Mouse (Mus musculus): ENCODE measurements around the gene Plek. TPM values are rescaled to one million over a fixed set of nuclear protein-coding genes. Genes with fewer than 3 reads are reported as not detected.
"Not testable (repeated sequence)": the region's sequence is repeated elsewhere in the genome, so short reads cannot be mapped to it uniquely, and the experiment has no call there.

The Plek gene
- polyA plus RNA-seq (2015; fragmentation: Nextera tagmentation; extraction: Ambion mirVana) = 4.0 and 4.1 TPM in 2 replicates

DNA sequence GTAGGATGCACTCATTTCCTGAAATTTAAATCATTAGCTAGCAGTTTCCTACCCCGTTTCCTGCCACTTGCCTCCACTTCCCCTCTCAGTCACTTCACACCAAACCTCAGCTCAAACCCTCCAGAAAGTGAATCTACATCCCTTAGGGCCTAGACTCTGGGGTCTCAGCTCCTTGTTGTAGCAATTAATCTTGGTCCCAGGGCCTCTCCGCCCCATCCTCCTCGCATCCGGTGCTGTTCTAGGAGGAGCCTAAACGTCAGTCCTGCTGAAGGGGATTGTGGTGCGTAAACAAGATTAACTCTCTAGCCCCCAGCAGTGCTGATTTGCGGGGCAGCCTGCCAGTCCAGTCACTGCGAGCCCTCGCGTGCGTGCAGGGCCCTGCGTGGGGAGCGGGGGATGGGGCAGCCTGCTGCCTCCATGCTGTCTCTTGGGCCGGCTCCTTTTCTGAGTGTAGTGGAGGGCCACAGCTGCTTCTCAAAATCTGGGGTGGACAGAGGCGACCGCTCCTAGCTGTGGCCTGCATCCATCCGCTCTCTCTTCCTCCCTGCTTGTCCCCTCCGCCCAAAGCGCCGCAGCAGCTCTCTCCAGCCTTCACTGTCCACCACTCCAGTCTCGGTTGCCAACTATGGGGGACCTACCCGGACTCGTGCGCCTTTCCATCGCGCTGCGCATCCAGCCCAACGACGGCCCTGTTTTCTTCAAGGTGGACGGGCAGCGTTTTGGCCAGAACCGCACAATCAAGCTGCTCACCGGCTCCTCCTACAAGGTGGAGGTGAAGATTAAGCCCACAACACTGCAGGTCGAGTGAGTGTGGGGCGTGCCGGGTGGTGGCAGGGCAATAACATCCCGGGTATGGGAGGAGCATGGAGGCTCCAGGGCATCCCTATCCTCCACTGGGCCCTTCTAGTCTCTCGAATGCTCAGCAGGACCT lies at the start of gene Plek, which contains the start of gene Cnrip1:
TSS of gene Plek (minus strand) at position 837 of the 931 bp plus-strand sequence.
TSS of gene Cnrip1 (plus strand) at position 42 of the 931 bp plus-strand sequence.
- peak within 1 kb of the TSS; percentile 57 for H3K4me2 ChIP-seq
- H3K27ac ChIP-seq = peak within 1 kb of the TSS; percentile 96
- peak within 1 kb of the TSS; percentile 95 for H3K9ac ChIP-seq
- ATAC-seq (replicated peaks) = peak; percentile 98
- H3K4me1 ChIP-seq = peaks cover 25% of the 10 kb centered on the region
- no peaks in the 10 kb centered on the region for H3K9me3 ChIP-seq
- H3K36me3 ChIP-seq (replicated peaks) = peaks cover 3% of the 10 kb centered on the region; the same call in 1 of the 2 replicates
- H3K27me3 ChIP-seq (replicated peaks) = no peaks in the 10 kb centered on the region
- peak within 1 kb of the TSS; percentile 80 for H3K4me3 ChIP-seq
- under 1% methylated on average over 38 of the region's 38 CpGs for WGBS

DNA sequence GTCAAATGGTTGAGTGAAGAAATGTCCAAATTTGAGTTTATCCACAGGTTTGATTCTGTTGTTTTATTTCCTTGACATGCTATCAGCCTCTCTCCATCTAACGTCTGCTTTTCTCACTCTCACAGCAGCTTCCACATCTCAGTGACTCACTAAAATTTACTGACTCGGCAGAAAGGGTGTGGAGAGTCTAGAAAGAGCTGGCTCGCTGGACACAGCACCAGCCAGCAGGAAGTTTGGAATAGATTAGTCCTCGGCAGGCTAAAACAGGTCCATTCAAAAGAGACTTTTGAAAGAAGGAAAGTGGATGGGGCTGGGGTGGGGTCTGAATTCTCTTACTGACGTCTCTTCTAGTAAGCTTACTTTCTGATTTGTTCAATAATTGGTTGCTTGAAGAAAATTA lies 33.9 kb upstream of the Plek start:
- Histone ChIP-seq H3K27me3 (replicated peaks) (no peaks in the 10 kb centered on the region), H3K9me3 (no peaks in the 10 kb centered on the region), H3K4me2 (no peak overlapping the region), H3K4me1 (no peaks in the 10 kb centered on the region), H3K4me3 (no peak overlapping the region), H3K36me3 (replicated peaks) (no peaks in the 10 kb centered on the region), H3K27ac (no peak overlapping the region), H3K9ac (no peak overlapping the region)
- peak; percentile 54; the same call in 1 of the 2 replicates for ATAC-seq (replicated peaks)
- 18% methylated on average over 5 of the region's 5 CpGs for WGBS

DNA sequence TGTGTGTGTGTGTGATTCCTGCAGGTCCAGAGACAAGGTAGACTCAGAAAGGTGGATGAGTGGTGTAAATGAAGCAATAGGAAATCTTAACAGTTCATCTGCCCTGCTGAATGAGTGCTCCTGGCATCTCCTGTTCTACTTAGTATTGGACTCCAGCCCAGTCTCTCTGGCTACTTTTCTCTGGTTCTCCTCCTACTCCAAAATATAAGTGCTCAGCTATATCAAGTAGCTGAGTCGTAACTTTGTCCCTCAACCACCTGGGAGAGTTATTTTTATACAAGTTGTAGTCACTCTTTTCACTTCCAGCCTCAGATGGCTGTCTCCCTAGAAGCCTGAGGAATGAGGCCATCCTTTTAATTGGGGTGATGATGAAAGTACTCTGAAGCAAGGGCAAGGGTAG lies 31.7 kb upstream of the Plek start:
- no peak overlapping the region for H3K9ac ChIP-seq
- WGBS = 88% methylated on average over 1 of the region's 1 CpGs
- ATAC-seq (replicated peaks) = no peak
- no peak overlapping the region for H3K4me3 ChIP-seq
- no peaks in the 10 kb centered on the region for H3K27me3 ChIP-seq (replicated peaks)
- no peak overlapping the region for H3K27ac ChIP-seq
- no peaks in the 10 kb centered on the region; the same call in 1 of the 2 replicates for H3K36me3 ChIP-seq (replicated peaks)
- H3K4me1 ChIP-seq = no peaks in the 10 kb centered on the region
- H3K4me2 ChIP-seq = no peak overlapping the region
- H3K9me3 ChIP-seq = no peaks in the 10 kb centered on the region

DNA sequence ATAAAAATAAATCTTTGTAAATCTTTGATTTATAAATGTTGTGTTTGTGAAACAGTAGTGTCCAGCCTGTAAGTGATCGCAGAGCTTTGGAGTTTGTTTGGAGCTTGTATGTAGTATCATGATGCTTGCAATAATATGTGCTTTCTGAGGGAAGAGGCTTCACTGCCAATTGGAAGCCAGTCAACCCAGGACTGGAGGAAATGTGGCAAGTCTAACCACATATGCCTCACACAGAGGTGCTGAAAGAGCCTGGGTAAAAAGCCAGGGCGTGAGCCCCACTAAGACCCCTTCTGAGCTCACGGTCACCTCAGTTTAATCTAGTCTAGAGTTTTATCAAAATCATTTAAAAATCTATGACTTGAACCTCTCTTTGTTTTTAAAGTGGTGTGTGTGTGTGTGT lies 31.3 kb upstream of the Plek start:
- Histone ChIP-seq H3K4me1 (no peaks in the 10 kb centered on the region), H3K9me3 (no peaks in the 10 kb centered on the region), H3K9ac (no peak overlapping the region), H3K4me3 (no peak overlapping the region), H3K36me3 (replicated peaks) (peaks cover 2% of the 10 kb centered on the region; the same call in 1 of the 2 replicates), H3K27me3 (replicated peaks) (no peaks in the 10 kb centered on the region), H3K4me2 (no peak overlapping the region), H3K27ac (no peak overlapping the region)
- WGBS = 98% methylated on average over 3 of the region's 3 CpGs
- ATAC-seq (replicated peaks) = no peak

DNA sequence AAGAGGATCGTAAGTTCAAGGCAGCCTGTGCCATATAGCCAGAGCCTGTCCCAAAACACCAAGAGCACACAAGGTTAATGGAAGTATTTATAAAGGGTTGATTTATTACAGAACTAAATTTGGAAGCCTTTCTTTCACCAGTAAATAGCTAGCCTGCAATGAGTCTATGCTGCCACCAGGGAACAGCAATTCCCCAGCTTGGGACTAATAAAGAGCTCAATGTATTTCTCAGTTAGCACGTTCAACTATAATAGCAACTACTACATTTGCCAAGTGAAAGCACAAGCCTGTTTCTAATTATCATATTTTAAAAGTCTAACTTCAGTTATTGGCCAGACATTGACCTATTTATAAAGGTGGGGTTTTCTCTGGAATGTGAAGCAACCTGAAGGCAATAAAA lies 30.8 kb upstream of the Plek start:
- Histone ChIP-seq H3K9ac (no peak overlapping the region), H3K4me2 (no peak overlapping the region), H3K9me3 (no peaks in the 10 kb centered on the region), H3K27me3 (replicated peaks) (no peaks in the 10 kb centered on the region), H3K27ac (no peak overlapping the region), H3K4me3 (no peak overlapping the region), H3K36me3 (replicated peaks) (peaks cover 6% of the 10 kb centered on the region; the same call in 1 of the 2 replicates), H3K4me1 (no peaks in the 10 kb centered on the region)
- WGBS = 55% methylated on average over 2 of the region's 2 CpGs
- peak; percentile 70 for ATAC-seq (replicated peaks)

DNA sequence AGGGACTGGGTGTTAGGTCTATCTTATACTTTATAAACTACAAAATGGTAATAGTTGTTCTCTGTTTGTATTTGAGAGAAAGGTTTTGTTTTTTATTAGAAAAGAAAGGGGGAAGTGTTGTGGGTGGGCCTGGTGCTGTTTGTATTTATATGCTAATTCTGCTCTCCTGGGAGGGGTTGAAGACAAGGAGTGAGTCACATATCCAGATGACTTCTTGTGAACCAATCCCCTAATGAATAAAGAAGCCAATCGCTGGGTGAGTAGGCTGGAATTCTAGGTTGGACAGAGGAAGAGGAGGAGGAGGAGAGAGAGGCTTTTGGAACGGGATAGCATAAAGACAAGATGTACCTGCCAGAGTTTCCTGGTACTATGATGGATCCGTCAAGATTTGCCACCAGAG lies 29.9 kb upstream of the Plek start:
- no peak for ATAC-seq (replicated peaks)
- Histone ChIP-seq H3K36me3 (replicated peaks) (peaks cover 6% of the 10 kb centered on the region; the same call in 1 of the 2 replicates), H3K9me3 (no peaks in the 10 kb centered on the region), H3K4me1 (no peaks in the 10 kb centered on the region), H3K27me3 (replicated peaks) (no peaks in the 10 kb centered on the region), H3K9ac (no peak overlapping the region), H3K4me2 (no peak overlapping the region), H3K27ac (no peak overlapping the region), H3K4me3 (no peak overlapping the region)
- WGBS = 58% methylated on average over 3 of the region's 3 CpGs

DNA sequence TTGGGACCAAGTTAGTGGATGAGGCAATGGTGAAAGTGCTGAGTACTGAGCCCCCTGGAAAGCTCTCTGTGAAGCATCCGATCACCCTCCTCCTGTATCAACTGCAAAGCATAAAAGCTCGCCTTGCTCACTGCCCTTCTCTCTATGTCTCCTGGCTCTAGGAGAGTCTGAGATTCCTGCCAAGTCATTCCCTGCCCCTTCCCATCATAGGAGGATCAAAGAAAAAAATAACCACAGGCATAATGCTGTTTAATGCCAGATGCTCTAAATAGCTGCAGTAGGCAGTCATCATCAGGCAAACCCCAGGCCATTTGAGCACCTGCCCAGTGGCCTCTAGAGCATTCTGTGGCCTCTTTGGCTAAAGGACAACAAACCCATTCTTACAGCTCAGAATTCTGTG lies 23.5 kb upstream of the Plek start:
- H3K27me3 ChIP-seq (replicated peaks) = no peaks in the 10 kb centered on the region
- H3K9ac ChIP-seq = no peak overlapping the region
- peaks cover 8% of the 10 kb centered on the region; the same call in 1 of the 2 replicates for H3K36me3 ChIP-seq (replicated peaks)
- H3K4me2 ChIP-seq = no peak overlapping the region
- no peak overlapping the region for H3K4me3 ChIP-seq
- 85% methylated on average over 2 of the region's 2 CpGs for WGBS
- ATAC-seq (replicated peaks) = no peak
- H3K9me3 ChIP-seq = no peaks in the 10 kb centered on the region
- H3K4me1 ChIP-seq = no peaks in the 10 kb centered on the region
- no peak overlapping the region for H3K27ac ChIP-seq

DNA sequence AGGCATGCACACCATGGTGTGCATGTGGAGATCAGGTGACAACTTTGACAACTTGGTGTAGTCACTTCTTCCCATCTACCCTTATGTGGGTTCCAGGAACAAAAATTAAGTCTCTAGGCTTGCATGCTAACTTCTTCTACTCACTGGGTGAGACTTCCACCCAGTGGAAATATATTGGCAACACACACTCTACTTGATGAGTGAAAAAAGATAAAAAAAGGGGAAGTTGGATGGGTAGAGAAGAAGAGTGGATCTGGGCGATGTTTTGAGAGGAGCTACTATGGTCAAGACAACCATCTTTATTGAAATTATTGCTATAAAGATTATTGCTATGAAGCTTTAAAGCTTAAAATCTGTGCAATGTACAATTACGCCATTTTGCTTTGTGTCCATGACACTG lies 17.2 kb upstream of the Plek start:
- WGBS = 96% methylated on average over 2 of the region's 2 CpGs
- H3K27ac ChIP-seq = not testable (repeated sequence)

DNA sequence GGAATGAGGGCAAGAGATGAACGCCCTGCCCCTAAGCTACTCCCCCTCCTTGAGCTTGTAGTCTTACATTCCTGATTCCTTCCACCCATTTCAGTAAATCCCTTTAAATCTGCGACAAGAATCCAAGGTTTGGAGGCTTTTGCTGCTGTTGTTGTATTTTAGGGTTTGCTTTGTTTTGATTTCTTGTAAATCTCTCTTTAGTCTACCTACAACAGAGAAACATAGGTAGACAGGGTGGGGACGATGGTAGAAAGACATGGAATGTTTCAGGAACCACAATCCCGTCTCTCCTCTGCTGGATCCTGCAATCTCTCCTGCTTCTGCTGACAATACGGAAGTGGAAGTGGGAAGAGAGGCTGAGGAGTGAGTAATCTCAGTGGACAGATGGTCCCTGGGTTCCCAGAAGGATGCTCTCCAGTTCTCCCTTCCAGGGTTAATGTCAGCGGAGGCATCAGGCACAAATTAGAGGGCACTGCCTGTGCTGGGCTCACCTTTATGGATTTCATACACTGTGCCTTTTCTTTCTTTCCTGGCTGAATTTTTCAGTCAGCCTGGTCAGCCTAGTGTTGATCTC lies 382 bp upstream of the Plek start:
- Histone ChIP-seq H3K36me3 (replicated peaks) (peaks cover 3% of the 10 kb centered on the region; the same call in 1 of the 2 replicates), H3K9me3 (no peaks in the 10 kb centered on the region), H3K4me3 (peak overlapping the region; percentile 80), H3K27ac (peak overlapping the region; percentile 96), H3K9ac (peak overlapping the region; percentile 95), H3K4me2 (peak overlapping the region; percentile 57), H3K4me1 (peaks cover 25% of the 10 kb centered on the region), H3K27me3 (replicated peaks) (no peaks in the 10 kb centered on the region)
- peak; percentile 37 for ATAC-seq (replicated peaks)
- WGBS = 5% methylated on average over 6 of the region's 6 CpGs

More for the DNA sequence above, 17.2 kb upstream of the Plek start:
- not testable (repeated sequence) for ATAC-seq (replicated peaks); H3K4me2 ChIP-seq; H3K9ac ChIP-seq; H3K36me3 ChIP-seq (replicated peaks); H3K27me3 ChIP-seq (replicated peaks); H3K4me3 ChIP-seq; H3K9me3 ChIP-seq; H3K4me1 ChIP-seq

DNA sequence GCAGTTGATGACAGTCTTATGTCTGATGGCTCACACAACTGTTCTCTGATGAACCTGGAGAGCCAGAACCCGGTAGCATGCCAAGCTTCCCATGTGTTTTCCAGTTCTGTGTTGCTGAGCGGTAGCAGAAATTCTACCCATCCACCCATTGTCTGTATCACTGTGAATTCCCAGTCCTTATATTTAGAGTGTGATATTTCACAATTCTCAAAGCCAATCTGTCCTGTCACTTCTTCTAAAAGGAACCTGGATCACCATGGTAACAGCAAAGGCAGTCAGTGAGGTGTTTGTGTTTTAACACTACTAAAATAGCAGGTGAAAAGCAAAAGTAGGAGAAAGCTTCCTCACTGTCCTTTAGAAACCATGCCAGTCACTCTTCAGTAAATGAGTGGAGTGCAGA lies 6.4 kb downstream of the Plek start:
- Histone ChIP-seq H3K9ac (no peak overlapping the region), H3K27me3 (replicated peaks) (no peaks in the 10 kb centered on the region), H3K9me3 (no peaks in the 10 kb centered on the region), H3K4me1 (0 out of 2 replicates have a peak, but pooled peaks cover under 1% of the 10 kb centered on the region), H3K36me3 (replicated peaks) (no peaks in the 10 kb centered on the region), H3K27ac (no peak overlapping the region), H3K4me2 (no peak overlapping the region), H3K4me3 (no peak overlapping the region)
- WGBS = 90% methylated on average over 2 of the region's 2 CpGs
- ATAC-seq (replicated peaks) = no peak

DNA sequence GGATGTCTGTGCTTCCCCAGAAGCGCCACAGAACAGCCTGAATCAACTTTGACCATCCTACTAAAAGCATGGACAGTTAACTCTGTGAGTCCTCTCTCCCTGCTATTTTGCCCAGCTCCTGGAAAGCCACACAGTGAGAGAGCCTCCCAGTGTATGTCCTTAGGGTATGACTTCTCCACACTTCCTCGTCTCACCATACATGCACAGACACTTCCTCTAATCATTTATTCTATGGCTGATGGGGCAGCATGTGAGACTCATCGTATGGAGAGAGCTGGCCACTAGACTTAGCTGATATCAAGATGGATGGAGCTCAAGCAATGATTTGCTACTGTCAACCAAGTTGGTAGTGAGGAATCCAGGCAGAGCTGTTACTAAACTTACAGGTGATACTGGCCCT lies 28.2 kb downstream of the Plek start:
- Histone ChIP-seq H3K4me1 (no peaks in the 10 kb centered on the region), H3K27ac (no peak overlapping the region), H3K4me3 (no peak overlapping the region), H3K36me3 (replicated peaks) (no peaks in the 10 kb centered on the region), H3K9me3 (no peaks in the 10 kb centered on the region), H3K9ac (no peak overlapping the region), H3K4me2 (no peak overlapping the region), H3K27me3 (replicated peaks) (no peaks in the 10 kb centered on the region)
- no peak for ATAC-seq (replicated peaks)
- 91% methylated on average over 3 of the region's 3 CpGs for WGBS

DNA sequence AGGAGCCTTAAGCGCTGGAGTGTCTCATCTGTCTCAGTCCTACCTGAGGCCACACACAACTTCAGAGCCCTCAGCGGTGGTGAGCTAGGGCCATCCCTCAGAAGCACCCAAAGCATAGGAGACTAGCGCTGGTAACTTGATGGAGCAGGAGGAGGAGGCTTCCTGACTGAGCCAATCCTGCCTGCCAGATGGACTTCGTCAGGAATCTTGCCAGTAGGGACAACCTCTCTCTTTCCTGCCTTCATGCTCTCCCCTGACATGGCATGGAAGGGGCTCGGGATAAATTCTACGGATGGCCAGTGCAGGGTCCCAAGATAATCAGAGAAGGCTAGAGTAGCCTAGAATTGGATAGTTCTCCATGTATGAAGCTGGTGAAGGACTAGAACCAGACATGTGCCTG lies 29.0 kb downstream of the Plek start:
- no peak overlapping the region for H3K4me3 ChIP-seq
- no peak overlapping the region for H3K27ac ChIP-seq
- H3K9ac ChIP-seq = no peak overlapping the region
- no peaks in the 10 kb centered on the region for H3K4me1 ChIP-seq
- H3K4me2 ChIP-seq = no peak overlapping the region
- H3K9me3 ChIP-seq = peaks cover 2% of the 10 kb centered on the region; the same call in 1 of the 2 replicates
- H3K27me3 ChIP-seq (replicated peaks) = no peaks in the 10 kb centered on the region
- H3K36me3 ChIP-seq (replicated peaks) = no peaks in the 10 kb centered on the region
- 89% methylated on average over 6 of the region's 6 CpGs for WGBS
- no peak for ATAC-seq (replicated peaks)
